Mouse (Mus musculus) urinary bladder, postnatal 10 days (tissue): ENCODE data around the gene Dpf3.

Source experiments
- DNase-seq: peaks from one replicate; pipeline ENCODE4 v3.0.0; 2022; ENCODE audit warnings: low spot score

Gene Dpf3

GRCm38 (mm10) chr12:83211146-83211822 is 276.2 kb downstream of the Dpf3 start:
- DNase-seq: no peak

GRCm38 (mm10) chr12:83210735-83211134 is 276.8 kb downstream of the Dpf3 start:
- DNase-seq: no peak

GRCm38 (mm10) chr12:83210294-83210693 is 277.2 kb downstream of the Dpf3 start:
- DNase-seq: no peak

- no peak for DNase-seq
These were observed 278.1 kb downstream of the Dpf3 start for GRCm38 (mm10) chr12:83209461-83209860.

GRCm38 (mm10) chr12:83208841-83209240 is 278.7 kb downstream of the Dpf3 start:
- DNase-seq: no peak

- DNase-seq: no peak
These were observed 279.5 kb downstream of the Dpf3 start for GRCm38 (mm10) chr12:83208011-83208410.

- no peak for DNase-seq
These were observed 280.0 kb downstream of the Dpf3 start for GRCm38 (mm10) chr12:83207481-83207880.

GRCm38 (mm10) chr12:83206866-83207265 is 280.6 kb downstream of the Dpf3 start:
- DNase-seq: no peak

- DNase-seq: no peak
These were observed 283.2 kb downstream of the Dpf3 start for GRCm38 (mm10) chr12:83204361-83204760.

- DNase-seq: no peak
These were observed 285.8 kb downstream of the Dpf3 start for GRCm38 (mm10) chr12:83201674-83202073.

- no peak for DNase-seq
These were observed 307.0 kb downstream of the Dpf3 start for GRCm38 (mm10) chr12:83180561-83180960.

GRCm38 (mm10) chr12:83179860-83180259 is 307.7 kb downstream of the Dpf3 start:
- no peak for DNase-seq

- DNase-seq: no peak
These were observed 308.7 kb downstream of the Dpf3 start for GRCm38 (mm10) chr12:83178770-83179169.

GRCm38 (mm10) chr12:83169495-83170209 is 317.9 kb downstream of the Dpf3 start:
- DNase-seq: no peak

- no peak for DNase-seq
These were observed 319.2 kb downstream of the Dpf3 start for GRCm38 (mm10) chr12:83168310-83168709.

GRCm38 (mm10) chr12:83165058-83165457 is 322.5 kb downstream of the Dpf3 start:
- DNase-seq: no peak
